Mouse (Mus musculus) liver, postnatal 0 days (tissue): Measurements from ENCODE around the gene Clic4.

Experiments used
- CTCF ChIP-seq: sonication (generic); IDR thresholded peaks from 2 replicates; pipeline ENCODE4 v1.5.1; 2016; ENCODE audit warnings: antibody characterized with exemption, low read depth
- EP300 ChIP-seq: IDR thresholded peaks from 2 replicates; pipeline ENCODE4 v1.6.1; 2016; ENCODE audit warnings: antibody characterized with exemption, low read depth, mild to moderate bottlenecking

GRCm38 (mm10) chr4:135231136-135231535, 41.5 kb downstream of the Clic4 start:
- TF ChIP-seq CTCF (no peak), EP300 (no peak)
